Mouse (Mus musculus): Measurements from ENCODE around the gene Hexim2. TPM values are rescaled to one million over a fixed set of nuclear protein-coding genes. Genes with fewer than 3 reads are reported as not detected.
A peak's percentile ranks its signal among the peaks of the same experiment; 100 is the strongest.

Gene Hexim2
- total RNA-seq, 2 experiments from 2014 or later = 11.2 to 16.1 TPM

DNA sequence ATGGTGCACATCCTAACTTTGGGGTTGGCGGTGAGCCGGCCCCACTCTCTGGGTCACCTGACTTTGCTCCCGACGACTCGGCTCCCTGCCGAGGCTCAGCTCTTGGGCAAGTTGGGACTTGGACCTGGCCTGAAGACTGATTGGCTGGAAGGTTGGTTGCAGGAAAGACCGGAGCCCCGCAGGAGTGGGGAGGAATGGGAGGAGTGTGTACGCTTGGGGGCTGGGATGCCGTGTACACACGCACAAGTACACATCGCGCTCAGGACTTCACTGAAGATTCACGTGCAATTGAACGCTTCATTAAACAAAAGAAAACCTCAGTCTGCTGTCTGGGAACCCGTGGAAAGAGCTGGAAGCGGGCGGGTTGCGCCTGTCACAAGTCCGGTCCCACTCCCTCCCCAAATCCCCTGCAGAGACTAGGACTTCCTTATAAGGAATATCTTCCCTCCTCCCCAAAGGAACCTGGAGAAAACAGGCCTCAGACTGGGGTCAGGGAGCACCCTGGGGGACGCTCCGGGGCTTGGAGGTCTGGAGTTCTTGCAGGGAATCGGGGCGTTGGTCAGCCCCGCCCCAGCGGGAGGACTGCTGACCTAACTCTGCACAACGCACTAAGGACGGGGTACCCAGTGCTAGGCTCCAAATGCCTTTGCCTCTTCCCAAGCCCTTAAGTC lies 20.2 kb upstream of the Hexim2 start:
- DNase-seq (ENCODE audit: low spot score in 2 of 2) = no peak

DNA sequence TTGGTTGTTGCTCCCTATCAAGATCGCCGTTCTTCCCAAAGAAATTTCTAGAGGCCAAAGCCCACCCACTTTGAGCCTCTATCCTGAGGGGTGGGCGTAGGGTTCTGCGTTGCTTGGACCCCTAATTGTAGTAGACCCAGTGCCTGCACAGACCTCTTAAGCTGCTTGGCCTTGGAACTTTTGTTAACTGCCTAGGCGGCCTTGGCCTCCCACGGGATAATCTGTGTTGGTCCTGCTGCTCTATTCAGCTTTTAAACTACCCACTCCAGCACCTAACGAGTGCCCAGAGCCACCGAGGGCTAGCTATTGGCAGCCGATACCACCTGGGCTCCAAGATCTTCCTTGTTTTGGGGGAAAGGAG lies 19.7 kb upstream of the Hexim2 start:
- no peak for DNase-seq (ENCODE audit: low spot score in 2 of 2)

DNA sequence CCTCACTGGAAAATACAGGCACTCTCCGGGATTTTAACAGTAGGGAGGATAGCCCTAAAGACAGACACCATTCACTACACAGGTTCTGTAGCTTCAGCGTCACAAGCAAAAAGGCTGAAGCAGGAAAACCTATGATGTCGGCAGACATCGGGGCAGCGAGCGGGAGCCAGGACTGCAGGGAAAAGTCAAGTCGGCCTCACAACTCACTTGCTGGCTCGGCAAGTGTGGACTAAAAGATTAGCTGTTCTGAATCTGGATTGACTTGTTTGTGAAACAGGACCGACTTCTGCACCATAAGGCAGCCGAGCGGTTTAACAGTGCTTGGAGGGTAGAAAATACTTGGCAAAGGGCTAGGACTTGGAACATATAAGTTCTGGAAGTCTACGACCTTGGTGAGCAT lies 19.2 kb upstream of the Hexim2 start:
- DNase-seq (ENCODE audit: low spot score in 2 of 2) = no peak

DNA sequence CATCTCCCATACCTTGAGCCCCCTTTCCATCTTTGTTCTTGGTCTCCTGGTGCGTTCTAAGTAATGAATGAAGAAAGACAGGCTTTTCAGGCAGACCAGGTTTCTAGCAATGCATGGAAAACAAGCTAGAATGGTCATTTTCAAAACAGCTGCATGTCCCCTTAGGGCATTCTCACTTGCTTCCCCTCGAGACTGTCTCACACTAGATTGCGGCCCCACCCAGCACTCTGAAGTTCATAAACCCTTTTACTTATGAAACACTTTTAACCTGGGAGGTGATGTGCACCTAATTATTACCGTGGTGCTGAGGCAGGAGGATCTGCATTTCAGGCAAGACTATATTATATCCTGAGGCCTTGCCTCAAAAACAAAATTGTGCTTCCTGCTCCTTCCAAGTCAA lies 18.5 kb upstream of the Hexim2 start:
- no peak for DNase-seq (ENCODE audit: low spot score in 2 of 2)

DNA sequence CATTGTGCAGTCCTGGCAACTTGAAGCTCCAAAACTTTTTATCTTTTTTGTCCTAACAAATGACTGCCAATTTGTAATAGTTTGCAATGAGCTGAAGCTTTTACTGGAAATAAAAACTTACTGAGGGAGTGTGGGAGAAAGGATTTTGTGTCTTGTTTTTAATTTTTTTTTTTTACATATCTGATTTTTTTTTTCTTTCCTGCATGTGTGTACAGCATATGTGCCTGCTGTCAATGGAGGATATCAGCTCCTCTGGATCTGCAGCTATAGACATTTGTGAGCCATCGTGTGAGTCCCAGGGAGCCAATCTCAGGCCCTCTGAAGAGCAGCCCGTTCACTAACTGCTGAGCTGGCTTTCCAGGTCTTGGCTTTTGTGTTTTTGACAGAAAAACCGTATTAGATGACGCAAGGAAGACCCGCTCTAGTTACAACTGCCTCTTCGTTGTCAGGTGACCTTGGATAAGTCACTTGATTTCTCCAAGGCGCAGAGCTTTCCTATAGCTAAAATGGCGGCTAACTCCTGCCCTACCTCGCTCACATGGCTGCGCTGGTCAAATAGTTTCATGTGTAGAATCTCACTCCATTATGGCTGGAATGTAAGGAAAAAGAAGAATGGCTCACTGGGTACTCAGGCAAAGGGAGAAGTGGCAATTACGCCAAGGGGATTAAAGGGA lies 17.8 kb upstream of the Hexim2 start:
- no peak for DNase-seq (ENCODE audit: low spot score in 2 of 2)

DNA sequence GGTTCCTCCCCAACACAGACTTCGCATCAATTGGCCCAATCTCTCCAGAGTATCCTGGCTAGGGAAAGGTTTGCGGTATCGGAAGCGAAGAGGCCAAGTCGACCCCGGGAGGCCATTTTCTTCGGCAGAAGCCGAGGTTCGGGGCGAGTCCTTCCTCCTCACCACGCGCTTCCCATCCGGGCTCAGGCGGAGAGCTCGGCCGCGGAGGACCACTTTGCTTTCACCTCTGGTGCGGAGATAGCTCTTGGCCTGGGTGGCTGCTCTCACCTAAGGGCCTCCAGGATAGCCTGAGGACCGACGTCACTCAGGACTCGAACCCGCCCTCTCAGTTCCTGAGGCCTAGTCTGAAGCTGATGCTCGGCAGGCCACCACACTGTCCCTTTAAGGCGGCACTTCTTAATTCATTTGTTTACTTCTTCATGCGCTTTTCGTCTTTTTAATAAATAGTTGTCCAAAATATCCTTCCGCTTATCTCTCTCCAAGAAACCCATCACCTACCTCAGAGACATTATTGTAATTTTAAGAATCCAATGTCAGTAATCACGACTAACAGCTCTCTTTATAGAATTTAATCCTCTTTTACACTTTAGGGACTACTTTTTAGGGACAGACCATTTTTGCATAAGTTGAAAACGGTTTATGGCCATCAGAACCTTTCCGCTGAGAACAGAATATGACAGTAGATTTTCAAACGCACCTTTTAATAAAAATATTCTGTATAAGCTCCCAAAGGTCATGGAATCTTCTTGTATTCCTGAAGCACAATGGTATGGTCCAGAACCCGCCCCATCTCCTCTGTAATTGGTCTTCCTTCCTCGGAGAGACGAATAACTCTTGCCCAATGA lies 16.8 kb upstream of the Hexim2 start:
- peak; percentile 84 to 87 for DNase-seq (ENCODE audit: low spot score in 2 of 2)

DNA sequence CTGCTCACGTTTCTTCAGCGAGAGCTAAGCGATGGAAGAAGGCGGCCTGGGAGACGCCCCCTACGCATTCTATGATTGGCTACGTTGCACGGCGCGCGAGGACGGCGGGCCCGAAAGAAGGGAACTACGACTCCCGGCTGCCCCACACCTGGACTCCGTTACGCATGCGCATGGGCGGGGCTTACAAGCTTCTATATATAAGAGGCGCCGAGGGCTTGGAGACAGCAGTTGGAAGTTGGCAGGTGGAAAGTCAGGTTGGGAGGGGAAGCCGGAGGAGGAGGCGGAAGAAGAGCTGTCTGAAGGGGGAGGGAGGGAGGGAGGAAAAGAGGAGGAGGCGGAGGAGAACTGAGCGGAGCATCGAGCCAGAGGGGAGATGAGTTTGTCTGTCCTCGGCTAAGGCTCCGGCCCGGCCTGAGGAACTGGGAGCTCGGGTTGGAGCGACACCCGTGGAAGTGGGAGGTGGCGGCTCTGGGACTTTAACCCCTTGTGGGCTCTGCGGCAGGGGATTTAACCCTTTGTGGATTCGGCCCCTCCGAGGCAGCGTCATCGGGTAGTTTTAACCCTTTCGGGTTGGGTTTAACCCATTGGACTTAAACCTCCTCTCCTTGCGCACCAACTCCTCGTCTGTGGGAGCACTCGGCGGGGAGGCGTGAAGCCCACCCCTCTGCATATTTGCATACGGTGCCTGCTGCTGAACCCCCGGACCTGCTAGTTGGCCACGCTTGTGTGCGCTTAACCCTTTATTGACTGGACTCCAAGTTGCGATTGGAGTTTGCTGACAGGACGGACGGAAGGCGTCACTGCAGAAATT lies 16.0 kb upstream of the Hexim2 start, which contains the start of gene Hexim1:
Gene Hexim1 (plus strand): TSS at position 224 of the 811 bp plus-strand sequence.
- peak; percentile 100 for DNase-seq (ENCODE audit: low spot score in 2 of 2)

DNA sequence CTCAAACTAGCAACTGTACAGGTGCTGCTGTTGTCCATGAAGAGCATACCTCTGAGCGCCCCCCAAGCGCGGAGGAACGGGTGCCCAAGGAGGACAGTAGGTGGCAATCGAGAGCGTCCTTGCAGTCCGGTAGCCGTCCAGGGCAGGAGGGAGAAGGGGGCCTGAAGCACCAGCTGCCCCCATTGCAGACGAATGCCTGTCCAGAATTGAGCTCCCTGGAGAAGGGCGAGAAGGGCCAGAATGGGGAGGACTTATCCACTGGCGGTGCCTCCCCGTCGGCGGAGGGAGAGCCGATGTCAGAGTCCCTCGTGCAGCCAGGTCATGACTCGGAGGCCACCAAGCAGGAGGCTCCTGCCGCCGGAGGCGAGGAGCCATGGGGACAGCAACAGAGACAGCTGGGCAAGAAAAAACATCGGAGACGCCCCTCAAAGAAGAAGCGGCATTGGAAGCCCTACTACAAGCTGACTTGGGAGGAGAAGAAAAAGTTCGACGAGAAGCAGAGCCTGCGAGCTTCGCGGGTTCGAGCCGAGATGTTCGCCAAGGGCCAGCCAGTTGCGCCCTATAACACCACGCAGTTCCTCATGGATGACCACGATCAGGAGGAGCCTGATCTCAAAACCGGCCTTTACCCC lies 15.2 kb upstream of the Hexim2 start:
- DNase-seq (ENCODE audit: low spot score in 2 of 2) = peak; percentile 69 to 80

DNA sequence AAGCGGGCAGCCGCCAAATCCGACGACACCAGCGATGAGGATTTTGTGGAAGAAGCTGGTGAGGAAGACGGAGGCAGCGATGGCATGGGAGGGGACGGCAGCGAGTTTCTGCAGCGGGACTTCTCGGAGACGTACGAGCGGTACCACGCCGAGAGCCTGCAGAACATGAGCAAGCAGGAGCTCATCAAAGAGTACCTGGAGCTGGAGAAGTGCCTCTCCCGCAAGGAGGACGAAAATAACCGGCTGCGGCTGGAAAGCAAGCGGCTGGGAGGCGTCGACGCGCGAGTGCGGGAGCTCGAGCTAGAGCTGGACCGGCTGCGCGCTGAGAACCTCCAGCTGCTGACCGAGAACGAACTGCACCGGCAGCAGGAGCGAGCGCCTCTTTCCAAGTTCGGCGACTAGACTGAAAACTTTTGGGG lies 14.6 kb upstream of the Hexim2 start:
- no peak for DNase-seq (ENCODE audit: low spot score in 2 of 2)

DNA sequence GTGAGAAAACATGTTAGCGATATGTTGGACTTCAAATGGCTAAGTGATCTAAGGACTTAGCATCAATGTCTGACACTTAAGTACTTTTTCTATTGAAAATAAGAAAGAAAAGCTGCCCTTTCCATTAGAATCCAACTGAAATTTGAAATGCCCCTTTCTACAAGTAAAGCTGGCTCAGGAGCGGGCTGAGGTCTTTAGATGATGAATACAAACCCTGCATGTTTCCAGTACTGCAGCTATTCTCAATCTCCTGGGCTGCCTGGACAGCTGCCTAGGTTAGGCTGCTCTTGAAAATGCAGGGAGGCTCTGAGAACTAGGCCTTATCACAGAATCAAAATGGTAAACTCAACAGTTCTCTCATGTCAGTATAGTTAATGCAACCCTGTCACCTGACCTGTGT lies 13.4 kb upstream of the Hexim2 start:
- no peak for DNase-seq (ENCODE audit: low spot score in 2 of 2)

DNA sequence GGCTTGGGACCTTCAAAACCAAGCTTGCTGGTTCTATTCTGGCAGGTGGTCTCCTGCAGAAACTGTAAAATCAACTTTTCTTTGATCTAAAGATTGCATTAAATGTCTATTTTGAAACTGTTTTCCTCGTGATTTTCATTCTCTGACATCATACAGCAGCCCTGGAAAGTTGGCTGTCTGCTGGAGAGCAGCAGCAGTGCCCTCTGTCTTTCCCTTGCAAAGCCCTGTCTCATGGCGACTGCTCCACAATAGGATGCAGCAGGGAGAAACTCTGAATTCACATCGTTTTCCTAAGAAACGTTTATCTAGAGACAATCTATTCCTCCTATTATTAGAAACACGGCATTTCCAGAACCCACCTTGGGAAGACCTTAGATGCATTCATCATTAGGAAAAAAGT lies 12.6 kb upstream of the Hexim2 start:
- DNase-seq (ENCODE audit: low spot score in 2 of 2) = no peak

DNA sequence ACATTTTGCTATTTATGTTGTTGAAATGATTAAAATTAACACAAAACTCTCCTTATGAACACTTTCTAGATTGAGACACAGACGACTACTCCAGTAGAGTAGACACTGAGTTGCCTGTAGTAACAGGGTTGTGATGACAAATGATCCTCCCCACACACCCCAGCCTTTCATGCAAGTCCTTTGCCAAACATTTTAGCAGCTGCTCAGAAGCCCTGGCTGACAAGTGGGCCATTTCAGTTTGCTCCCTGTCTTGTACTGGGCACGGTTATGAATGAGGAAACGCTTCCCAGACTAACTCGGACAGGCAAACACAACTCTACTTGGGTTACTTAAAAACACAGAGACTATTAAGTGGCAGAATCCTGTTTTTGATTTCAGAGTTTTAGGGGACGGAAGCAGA lies 11.9 kb upstream of the Hexim2 start:
- no peak for DNase-seq (ENCODE audit: low spot score in 2 of 2)

DNA sequence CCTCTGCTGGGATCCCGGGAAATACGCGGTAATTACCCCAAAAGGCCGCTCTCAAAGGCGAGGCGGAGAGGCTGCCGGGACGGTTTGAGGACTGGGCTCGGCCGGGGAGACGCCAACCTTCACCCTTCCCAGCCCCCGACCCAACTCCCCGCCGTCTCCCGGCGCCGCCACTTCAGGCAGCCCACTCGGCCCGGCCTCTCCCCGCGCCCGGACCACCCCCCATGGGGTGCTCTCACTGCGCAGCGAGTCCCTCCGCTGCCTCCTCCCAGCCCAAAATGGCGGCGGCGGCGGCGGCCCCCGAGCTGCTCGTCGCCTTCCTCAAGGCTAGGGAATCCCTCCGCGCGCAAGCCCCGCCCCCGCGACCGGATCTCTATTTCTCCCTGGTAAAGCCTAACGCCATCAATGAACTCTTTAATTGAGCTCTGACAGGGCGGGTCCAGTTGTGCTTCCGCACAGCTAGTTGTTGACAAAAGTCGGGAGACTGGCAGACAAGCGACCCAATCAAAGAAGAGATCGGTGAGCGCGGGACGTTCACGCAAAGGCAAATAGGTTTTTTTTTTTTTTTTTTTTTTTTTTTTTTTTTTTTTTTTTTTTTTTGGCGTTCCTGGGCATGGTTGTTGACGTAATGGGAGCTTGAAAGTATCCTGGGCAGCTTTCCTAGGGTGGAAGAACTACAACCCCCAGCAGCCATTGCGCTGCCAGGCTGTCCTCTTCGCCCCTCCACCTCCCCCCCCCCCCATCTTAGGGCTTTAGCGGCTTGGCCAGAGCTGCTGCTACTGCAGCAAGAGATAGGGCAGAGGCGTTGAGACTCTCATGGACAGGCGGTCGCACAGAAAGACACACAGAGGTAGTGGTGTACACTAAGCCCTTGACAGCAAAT lies 587 bp downstream of the Hexim2 start:
- peak; percentile 100 for DNase-seq (ENCODE audit: low spot score in 2 of 2)

DNA sequence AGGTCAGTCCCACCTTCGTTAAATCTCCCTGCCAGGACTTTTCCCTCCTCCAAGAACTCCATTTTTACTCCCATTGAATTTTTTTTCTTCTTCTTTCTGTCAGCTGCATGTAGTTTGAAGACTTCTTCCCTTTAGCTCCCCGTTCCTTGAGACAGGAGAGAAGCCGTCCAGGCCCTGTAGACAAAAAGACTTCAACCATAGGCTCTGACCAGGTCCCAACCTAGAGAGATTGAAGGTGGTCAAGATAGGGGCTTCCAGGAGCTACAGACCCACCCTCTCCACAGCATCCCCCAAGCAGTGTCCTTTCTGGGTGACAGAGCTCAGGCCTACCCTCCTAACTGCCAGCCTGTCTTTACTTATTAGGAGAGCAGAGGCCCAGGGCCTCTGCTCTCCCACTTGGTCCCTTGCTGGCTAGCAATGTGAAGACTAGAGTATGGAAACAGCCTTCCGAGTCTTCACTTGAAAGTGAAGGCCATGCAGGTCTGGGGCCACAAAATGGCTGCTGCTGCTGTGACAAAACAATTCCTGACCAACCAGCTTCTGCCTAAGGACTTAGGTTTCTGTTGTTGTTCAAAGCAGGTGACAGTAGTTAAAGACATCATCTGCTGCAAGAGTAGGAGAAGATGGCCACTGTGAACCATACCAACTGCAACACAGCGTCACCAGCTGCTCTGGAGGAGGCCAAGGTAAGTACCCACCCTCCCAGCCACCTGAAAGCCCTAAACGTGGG lies 1.4 kb downstream of the Hexim2 start:
- DNase-seq (ENCODE audit: low spot score in 2 of 2) = no peak

DNA sequence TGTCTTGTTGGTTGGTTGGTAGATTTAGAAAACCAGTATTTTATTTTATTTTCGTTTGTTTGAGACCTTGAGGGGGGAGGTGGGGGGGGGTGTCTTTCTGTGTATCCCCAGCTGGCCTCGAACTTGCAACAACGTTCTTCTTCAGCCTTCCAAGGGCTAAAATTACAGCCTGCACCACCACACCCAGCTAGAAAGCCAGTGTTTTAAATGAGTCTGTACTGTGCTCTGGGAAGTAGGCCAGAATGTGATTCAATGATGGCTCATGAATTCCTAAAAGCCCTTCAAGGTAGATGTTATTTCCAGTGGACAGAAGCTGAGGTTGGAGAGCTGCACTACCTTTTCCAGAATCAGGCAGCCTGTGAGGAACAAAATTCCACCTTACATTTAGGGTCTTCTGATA lies 2.0 kb downstream of the Hexim2 start:
- DNase-seq (ENCODE audit: low spot score in 2 of 2) = no peak

DNA sequence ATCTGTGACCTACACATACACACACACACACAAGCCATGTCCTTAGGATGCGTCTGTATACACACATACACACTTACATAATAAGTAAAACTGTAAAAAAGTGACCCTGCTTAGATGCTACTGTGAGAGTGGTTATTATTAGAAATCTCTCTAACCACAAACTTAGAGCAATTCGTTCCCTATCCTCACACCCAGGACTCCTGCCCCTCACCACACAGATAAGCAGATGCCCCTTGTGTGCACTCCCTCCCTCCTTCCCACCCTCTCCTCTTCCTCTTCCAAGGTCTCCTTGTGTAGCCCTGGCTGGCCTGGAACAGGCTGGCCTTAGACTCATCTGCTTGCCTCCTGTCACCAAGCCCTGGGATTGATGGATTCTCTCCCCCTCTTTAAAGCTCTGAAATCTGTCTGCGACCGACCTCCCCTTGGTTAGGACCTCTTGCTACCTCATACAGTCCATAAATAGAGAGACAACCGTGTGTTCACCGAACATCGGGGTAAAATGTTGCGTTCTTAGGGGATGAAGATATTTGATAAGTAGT lies 3.9 kb downstream of the Hexim2 start:
- DNase-seq (ENCODE audit: low spot score in 2 of 2) = no peak

DNA sequence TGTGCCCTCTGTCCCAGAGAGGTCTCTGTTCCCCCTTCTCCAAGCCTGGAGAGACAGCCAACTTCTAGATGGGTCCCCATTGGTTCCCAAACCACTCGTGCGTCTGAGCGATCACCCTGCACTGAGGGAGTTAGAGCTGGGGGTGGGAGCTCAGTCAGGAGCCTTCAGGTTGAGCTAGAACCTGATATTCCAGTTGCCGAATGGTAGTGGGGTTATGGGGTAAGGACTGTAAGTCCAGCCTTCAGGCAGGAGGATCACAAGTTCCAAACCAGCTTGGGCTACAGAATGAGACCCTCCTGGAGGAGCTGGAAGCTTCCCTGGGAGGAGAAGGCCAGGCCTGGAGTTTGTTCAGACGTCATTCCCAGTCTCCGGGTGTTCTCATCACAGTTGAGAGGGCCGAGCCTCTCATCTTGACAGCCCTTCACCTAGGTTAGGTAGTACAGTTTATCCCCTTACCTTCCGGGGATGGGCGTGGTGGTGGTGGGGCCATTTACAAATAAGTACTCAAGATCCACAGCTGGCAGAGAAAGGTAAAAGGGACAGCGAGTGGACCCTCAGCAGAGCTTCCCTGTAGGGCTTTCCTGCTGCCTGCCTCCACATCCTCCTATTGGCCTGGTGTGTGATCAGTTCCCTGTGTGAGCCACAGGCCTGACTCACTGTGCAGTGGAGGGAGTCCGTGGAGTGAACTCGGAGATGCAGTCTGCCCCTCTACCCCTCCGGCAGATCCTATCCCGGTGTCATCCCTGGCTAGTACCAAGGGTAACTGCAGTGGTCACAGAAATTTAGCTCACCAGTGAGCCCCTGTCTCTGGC lies 7.9 kb downstream of the Hexim2 start:
- no peak for DNase-seq (ENCODE audit: low spot score in 2 of 2)

DNA sequence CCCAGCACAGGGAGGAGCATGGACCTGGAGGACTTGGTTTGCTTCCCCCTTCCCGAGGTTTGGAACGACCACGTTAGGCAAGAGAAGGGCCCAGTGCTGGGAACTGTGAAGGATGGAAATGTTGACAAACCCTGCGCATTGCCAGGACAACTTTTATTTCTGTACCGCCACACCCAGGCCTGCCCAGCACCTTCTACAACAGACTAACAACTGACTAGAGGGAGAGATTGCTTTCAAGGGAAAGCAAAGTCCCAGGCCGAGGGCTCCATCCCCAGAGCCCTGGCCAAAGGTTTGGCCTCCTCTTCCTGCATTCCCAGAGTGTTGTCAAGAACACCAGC lies 8.5 kb downstream of the Hexim2 start:
- DNase-seq (ENCODE audit: low spot score in 2 of 2) = no peak

Data from layer of hippocampus, postnatal 14 days (tissue).